Mouse (Mus musculus) frontal cortex, adult 2 months (tissue): ENCODE measurements around the gene Clspn. TPM values are rescaled to one million over a fixed set of nuclear protein-coding genes. Genes with fewer than 3 reads are reported as not detected.
"Not testable (repeated sequence)": the region's sequence is repeated elsewhere in the genome, so short reads cannot be mapped to it uniquely, and the experiment has no call there.

Experiments
- DNase-seq, 2 experiments: peaks; one replicate each; pipeline ENCODE4 v3.0.0; 2022; ENCODE audit warnings: low spot score in 1 of 2; ENCODE audit errors: extremely low spot score in 1 of 2
- polyA plus RNA-seq: library from polyadenylated mRNA; depleted of rRNA; stranded (reverse); fragments of >200 nt; gene quantifications from 2 replicates; pipeline ENCODE4 v1.2.3, GENCODE M21; 2012; rRNA removed

The Clspn gene
- polyA plus RNA-seq: 0.50 and 1.2 TPM in 2 replicates

DNA sequence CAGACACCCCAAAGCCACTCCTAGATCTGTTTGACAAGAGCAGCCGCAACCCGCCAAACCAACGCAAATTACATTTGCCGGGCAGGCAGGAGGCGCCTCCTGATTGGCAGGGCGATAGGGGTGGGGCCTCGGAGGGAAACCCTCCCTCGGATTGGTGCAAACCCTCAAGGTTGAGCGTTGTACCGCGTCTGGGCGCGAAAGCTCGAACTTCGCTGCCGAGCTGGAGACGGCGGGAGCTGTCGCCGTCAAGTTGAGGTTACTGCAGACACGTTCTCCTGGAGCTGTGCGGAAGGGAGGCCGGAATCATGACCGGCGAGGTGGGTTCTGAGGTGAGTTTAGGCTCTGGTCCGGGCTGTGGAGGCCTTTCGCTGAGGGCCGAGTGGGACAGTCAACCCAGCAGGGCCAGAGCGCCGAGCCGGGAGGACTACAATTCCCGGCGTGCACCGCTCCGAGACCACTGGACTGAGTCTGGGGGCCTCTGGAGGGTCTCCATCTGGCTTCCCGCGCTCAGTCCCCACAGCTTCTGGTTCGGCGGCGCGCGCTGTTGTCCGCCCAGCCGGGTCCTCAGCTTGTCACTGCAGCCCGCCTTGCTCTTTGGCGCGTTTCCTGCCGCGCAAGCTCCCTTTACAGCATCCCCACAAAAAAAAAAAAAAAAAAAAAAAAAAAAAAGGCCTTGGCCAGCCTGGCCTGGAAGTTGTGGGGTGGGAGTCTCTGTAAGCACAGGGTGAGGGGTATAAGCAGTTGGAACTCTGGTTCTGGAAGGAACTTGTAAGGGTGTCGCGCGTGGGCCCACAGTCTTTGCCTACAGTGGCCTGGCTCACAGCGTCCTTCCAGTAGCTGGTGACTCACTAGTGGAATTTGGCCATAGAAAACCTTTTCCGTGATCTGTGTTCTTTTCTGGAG lies at the start of gene Clspn:
Gene Clspn (plus strand): TSS at position 127 of the 903 bp plus-strand sequence.
- peak; percentile 51 to 86 for DNase-seq

GRCm38 (mm10) chr4:126508110-126508899 lies 48.4 kb upstream of the Clspn start:
- no peak for DNase-seq

- no peak for DNase-seq
Observed at GRCm38 (mm10) chr4:126509072-126509471, 47.7 kb upstream of the Clspn start.

DNA sequence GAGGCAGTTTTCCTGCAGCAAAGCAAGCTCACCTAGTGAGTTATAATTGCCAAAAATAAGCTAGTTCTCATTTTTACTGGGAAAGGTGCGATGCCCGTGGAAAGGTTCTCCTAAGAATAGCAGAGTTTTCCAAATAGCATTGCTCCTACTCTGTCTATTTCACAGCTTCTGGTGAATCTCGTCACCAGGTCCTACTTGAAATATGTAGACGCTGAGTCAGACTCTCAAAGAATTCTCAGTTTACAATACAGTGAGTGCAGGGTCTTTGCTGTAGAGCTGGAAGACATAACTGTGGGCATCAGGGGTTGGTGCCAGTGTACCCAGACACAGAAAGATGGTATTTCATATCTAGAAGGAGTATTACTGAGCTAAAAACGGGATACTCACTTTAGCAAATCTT lies 45.7 kb upstream of the Clspn start:
- DNase-seq: no peak

- DNase-seq: no peak
Observed at GRCm38 (mm10) chr4:126512308-126513066, 44.2 kb upstream of the Clspn start.

GRCm38 (mm10) chr4:126526164-126526563 lies 30.6 kb upstream of the Clspn start:
- no peak for DNase-seq

DNA sequence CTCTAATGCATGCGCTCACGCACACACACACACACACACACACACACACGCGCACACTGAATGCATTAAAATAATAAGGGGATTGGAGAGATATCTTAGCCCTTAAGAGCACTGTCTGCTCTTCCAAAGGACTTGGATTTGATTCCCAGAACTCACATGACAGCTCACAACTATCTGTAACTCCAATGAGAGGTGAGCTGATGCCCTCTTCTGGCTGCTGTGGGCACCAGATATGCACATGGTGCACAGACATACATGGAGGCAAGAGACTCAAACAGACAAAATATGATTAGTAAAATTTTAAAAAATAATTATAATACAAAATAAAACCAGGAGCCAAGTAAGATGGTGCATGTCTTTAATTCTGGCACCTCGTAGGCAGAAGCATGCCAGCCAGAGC lies 29.9 kb upstream of the Clspn start:
- DNase-seq: no peak

DNA sequence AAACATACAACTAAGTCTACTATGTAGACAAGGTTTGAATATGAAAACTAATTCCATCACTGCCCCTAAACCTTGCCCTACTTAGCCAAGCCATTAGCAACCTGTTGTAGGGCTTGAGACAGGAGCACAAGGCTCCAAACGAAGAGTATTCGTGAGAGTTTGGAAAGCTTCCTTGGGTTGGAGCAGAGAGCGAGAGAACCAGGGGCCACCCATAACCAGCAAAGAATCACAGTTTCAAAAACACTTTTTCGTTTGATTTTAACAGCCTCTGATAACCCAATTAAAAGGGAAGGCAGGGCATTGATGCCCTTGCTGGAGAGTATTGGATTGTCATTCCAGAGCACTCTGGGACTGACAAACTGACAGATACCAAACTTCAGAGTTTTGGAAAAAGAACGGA lies 24.4 kb upstream of the Clspn start:
- DNase-seq: no peak

- peak in 1 of 2 experiments; percentile 39 for DNase-seq
Observed at GRCm38 (mm10) chr4:126532827-126533728, 23.7 kb upstream of the Clspn start, which contains the start of gene Ago4. Gene Ago4, minus strand, starts transcription at chr4:126533472.

- no peak for DNase-seq
Observed at GRCm38 (mm10) chr4:126533729-126534070, 23.0 kb upstream of the Clspn start.

DNA sequence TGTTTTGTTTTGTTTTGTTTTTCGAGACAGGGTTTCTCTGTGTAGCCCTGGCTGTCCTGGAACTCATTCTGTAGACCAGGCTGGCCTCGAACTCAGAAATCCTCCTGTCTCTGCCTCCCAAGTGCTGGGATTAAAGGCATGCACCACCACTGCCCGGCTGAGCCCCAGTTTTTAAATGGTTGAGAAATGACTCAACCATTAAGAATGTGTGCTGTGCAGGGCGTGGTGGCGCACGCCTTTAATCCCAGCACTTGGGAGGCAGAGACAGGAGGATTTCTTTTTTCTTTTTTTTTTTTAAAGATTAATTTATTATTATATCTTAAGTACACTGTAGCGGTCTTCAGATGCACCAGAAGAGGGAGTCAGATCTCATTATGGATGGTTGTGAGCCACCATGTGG lies 21.1 kb upstream of the Clspn start:
- not testable (repeated sequence) for DNase-seq

DNA sequence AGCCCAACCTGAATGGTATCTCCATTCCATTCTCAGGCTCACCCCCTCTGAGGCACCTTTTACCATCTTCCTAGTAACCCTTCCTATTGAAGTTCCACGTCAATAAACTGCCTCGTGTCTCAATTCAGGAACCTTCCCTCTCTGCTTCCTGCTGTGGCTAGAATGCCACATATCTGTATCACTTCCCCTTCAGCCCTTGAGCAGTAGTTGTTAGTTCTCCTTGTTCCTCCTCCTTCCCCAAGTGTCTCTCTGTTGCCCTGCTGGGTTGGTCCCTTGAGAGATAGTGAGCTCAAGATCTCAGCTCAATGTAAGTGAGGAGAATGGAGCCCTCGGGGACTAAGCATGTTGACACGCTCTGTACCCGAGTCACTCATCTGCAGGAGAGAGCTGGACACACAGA lies 19.9 kb upstream of the Clspn start:
- no peak for DNase-seq

GRCm38 (mm10) chr4:126540487-126541071 lies 16.2 kb upstream of the Clspn start:
- no peak for DNase-seq

DNA sequence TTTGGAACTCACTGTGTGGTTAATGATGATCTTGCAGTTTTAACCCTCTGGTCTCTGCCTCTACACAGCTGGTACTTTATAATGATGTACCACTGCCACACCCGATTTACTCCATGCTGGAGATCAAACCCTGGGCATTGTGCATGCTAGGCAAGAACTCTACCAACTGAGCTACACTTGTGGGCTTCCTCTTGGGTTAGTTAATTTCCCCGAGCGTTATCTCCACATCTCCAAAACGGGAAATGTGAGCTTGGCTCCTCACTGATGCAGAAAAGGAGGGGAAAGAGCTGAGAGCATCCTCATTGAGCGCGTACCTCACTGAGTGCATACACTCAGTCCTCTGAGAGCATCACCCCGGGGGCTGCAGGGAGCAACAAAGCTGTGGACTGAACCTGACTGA lies 13.9 kb upstream of the Clspn start:
- DNase-seq: no peak

DNA sequence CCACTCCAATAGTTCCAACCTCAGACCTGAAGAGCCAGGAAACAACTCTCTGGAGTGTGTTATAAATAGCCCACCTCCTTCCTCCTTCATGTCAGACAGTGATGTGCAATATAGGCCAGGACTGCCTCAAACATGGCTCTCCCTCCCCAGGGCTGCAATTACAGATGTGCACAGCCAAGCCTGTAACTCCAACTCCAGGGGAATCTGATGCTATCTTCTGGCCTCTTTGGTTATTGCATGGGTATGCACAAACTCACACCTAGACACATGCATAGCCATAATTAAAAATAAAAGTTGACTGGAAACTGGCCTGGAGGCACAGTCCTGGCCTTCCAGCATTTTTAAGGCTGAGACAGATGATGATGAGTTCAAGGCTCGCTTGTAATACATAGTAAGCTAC lies 11.7 kb upstream of the Clspn start:
- DNase-seq: no peak

- no peak for DNase-seq
Observed at GRCm38 (mm10) chr4:126545703-126546102, 11.0 kb upstream of the Clspn start.

DNA sequence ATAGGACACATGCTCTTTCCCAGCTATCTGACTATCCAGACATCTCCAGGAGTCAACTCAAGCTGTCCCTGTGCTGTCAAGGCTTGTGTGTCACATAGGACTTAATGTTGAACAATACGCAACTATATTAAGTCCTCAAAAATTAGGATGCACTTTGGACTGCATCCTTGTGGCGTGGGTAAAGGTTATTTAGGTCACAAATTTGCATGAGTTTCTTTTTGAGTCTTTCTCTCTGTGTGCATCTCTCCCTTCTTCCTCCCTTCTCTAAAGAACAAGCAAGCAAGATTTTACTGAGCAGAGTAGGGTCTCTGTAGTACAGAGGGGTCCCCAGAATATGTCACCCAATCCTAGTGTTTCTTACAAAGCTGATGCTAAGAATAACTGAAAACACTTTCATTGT lies 10.6 kb upstream of the Clspn start:
- DNase-seq: no peak

DNA sequence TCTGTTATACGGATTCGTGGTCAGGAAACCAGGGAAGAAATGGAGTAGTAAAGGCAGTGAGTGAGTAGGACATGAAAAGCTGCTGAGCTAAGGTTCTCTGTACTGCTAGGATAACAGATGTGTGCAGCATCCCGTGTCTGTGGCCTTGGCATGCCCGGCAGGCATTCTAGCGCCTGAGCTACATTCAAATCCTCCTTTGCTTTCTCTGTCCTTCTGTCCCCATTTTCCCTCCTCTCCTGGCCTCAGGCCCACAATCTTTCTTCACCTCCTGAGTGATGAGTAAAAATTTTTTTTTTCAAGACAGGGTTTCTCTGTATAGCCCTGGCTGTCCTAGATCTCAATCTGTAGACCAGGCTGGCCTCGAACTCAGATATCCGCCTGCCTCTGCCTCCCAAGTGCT lies 4.6 kb upstream of the Clspn start:
- DNase-seq: no peak

- DNase-seq: peak in 1 of 2 experiments; percentile 56
Observed at GRCm38 (mm10) chr4:126553105-126553504, 3.6 kb upstream of the Clspn start.

GRCm38 (mm10) chr4:126553685-126554084 lies 3.0 kb upstream of the Clspn start:
- no peak for DNase-seq
